Mouse (Mus musculus): ENCODE results near the gene Dlx2. TPM values are rescaled to one million over a fixed set of nuclear protein-coding genes. Genes with fewer than 3 reads are reported as not detected.

Gene Dlx2
- total and polyA plus RNA-seq, 2 experiments, result not detected

DNA sequence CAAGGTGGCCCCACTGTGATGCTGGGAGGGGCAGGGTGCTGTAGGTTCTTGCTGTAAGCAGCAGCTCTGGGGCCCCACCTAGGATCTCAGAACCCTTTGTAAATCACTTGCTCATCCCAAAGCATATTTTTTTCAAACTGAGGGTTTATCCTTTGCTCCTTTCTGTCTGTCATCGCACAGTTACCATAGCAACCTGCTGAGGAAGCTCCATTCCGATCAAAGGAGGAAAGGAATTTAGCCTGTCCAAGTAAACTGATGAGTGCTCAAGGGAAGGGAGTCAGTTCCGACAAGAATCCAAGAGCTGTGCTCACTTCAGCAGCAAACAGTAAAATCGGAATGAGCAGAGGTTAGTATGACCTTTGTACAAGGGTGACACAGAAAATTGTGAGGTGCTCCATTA is 51.6 kb downstream of the Dlx2 start:
- 41% methylated on average over 4 of the region's 4 CpGs for WGBS
- H3K4me1 ChIP-seq (ENCODE audit: control insufficient read depth, insufficient read depth, low read length), result peaks cover 15% of the 10 kb centered on the region
- peak; percentile 10 for DNase-seq (ENCODE audit: extremely low read depth, low read depth, low spot score)
- no peak overlapping the region for H3K9ac ChIP-seq (ENCODE audit: low read depth, low read length)
- H3K79me2 ChIP-seq (ENCODE audit: control insufficient read depth, insufficient read depth, low read length), result no peaks in the 10 kb centered on the region
- no peak overlapping the region for H3K27ac ChIP-seq (replicated peaks; ENCODE audit: insufficient read depth, low read depth, low read length)
- TF ChIP-seq POLR2A (IDR thresholded peaks at IDR 0.05; ENCODE audit: extremely low read depth, insufficient read depth, low read length), result no peak
- no peak for TF ChIP-seq CTCF (IDR thresholded peaks at IDR 0.05; ENCODE audit: low read depth, low read length)
- H3K4me3 ChIP-seq (ENCODE audit: insufficient read depth, low read depth, low read length), result no peak overlapping the region
- no peaks in the 10 kb centered on the region for H3K27me3 ChIP-seq (ENCODE audit: control insufficient read depth, insufficient read depth, low read length)
- no peaks in the 10 kb centered on the region for H3K36me3 ChIP-seq (ENCODE audit: control insufficient read depth, insufficient read depth, low read length)

- 89% methylated on average over 10 of the region's 10 CpGs for WGBS
- DNase-seq (ENCODE audit: extremely low read depth, low read depth, low spot score), result no peak
- TF ChIP-seq CTCF (IDR thresholded peaks at IDR 0.05; ENCODE audit: low read depth, low read length), result no peak
- no peak for TF ChIP-seq POLR2A (IDR thresholded peaks at IDR 0.05; ENCODE audit: extremely low read depth, insufficient read depth, low read length)
- H3K9ac ChIP-seq (ENCODE audit: low read depth, low read length), result no peak overlapping the region
- H3K27me3 ChIP-seq (ENCODE audit: control insufficient read depth, insufficient read depth, low read length), result no peaks in the 10 kb centered on the region
- H3K4me3 ChIP-seq (ENCODE audit: insufficient read depth, low read depth, low read length), result no peak overlapping the region
- H3K4me1 ChIP-seq (ENCODE audit: control insufficient read depth, insufficient read depth, low read length), result peaks cover 12% of the 10 kb centered on the region
- no peak overlapping the region for H3K27ac ChIP-seq (replicated peaks; ENCODE audit: insufficient read depth, low read depth, low read length)
- H3K79me2 ChIP-seq (ENCODE audit: control insufficient read depth, insufficient read depth, low read length), result no peaks in the 10 kb centered on the region
- no peaks in the 10 kb centered on the region for H3K36me3 ChIP-seq (ENCODE audit: control insufficient read depth, insufficient read depth, low read length)
Observed at GRCm38 (mm10) chr2:71494503-71494902, 52.1 kb downstream of the Dlx2 start.

Other genes with a start within 250 kb of the Dlx2 start
- 13.6 and 17.3 TPM in 2 replicates for gene Slc25a12, start 179.0 kb downstream of the Dlx2 start, total RNA-seq (2014; rRNA removed)
- 13.7 and 15.1 TPM in 2 replicates for gene Slc25a12, start 179.0 kb downstream of the Dlx2 start, polyA plus RNA-seq (2012; rRNA removed)
- 14.6 and 16.0 TPM in 2 replicates for gene Hat1, start 157.8 kb downstream of the Dlx2 start, total RNA-seq (2014; rRNA removed)
- 2.0 TPM in 2 replicates for gene Hat1, start 157.8 kb downstream of the Dlx2 start, polyA plus RNA-seq (2012; rRNA removed)
- gene Metap1d, start 93.5 kb downstream of the Dlx2 start, total RNA-seq (2014; rRNA removed), result 29.2 and 35.0 TPM in 2 replicates
- gene Metap1d, start 93.5 kb downstream of the Dlx2 start, polyA plus RNA-seq (2012; rRNA removed), result 24.7 and 28.0 TPM in 2 replicates
- gene Dlx1, start 18.6 kb downstream of the Dlx2 start, total RNA-seq (2014; rRNA removed), result not detected in 2 replicates
- gene Dlx1, start 18.6 kb downstream of the Dlx2 start, polyA plus RNA-seq (2012; rRNA removed), result not detected in 2 replicates
- gene Itga6, start 198.9 kb upstream of the Dlx2 start, total RNA-seq (2014; rRNA removed), result 5.1 and 6.1 TPM in 2 replicates
- gene Itga6, start 198.9 kb upstream of the Dlx2 start, polyA plus RNA-seq (2012; rRNA removed), result 2.2 and 2.4 TPM in 2 replicates

Measured in liver, adult 2 months (tissue).